Mouse (Mus musculus) testis, adult 2 months (tissue): ENCODE measurements around the gene Ptprd.

ENCODE experiments used
- CTCF ChIP-seq: fragments of 200-500 bp; IDR thresholded peaks from 2 replicates; pipeline ENCODE4 v1.5.1; 2012; ENCODE audit warnings: low read depth, mild to moderate bottlenecking, inconsistent platforms, low read length, moderate library complexity; ENCODE audit not compliant: control insufficient read depth, insufficient read depth, insufficient replicate concordance
- POLR2A ChIP-seq: fragments of 200-500 bp; IDR thresholded peaks from 2 replicates; pipeline ENCODE4 v1.6.1; 2012; ENCODE audit warnings: low read depth, mild to moderate bottlenecking, inconsistent platforms, low read length, moderate library complexity; ENCODE audit not compliant: control insufficient read depth

DNA sequence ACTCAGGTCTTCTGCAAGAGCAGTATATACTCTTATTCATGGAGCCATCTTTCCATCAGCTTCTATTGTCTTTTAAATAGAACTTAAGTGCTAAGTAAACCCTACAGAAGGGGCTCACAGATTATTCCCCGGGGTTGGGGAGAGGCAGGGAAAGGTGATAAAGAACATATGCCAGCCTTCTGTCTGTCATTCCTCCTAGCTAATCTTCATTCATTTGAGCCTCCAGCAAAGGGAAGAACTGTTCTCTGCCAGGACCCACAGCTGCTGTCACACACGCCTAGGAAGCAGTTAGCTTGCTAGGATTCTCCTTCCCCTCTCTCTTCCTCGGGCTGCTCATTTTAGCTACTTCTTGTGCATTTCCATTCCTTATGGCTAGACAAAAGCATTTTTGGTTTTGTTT, 2205.0 kb downstream of the Ptprd start:
- TF ChIP-seq POLR2A (no peak), CTCF (no peak)
